Mouse (Mus musculus) cerebellum, adult 2 months (tissue): ENCODE measurements around the gene 1700025G04Rik. TPM values are rescaled to one million over a fixed set of nuclear protein-coding genes. Genes with fewer than 3 reads are reported as not detected.

Experiments
- DNase-seq, 2 experiments: peaks; one replicate each; pipeline ENCODE4 v3.0.0; 2021
- H3K27ac ChIP-seq: fragments of 200-500 bp; 2 replicates; pipeline ENCODE4 v1.5.1; 2012; ENCODE audit warnings: low read length, control low read depth, inconsistent platforms; ENCODE audit not compliant: insufficient read depth
- H3K27me3 ChIP-seq: fragments of 200-500 bp; 2 replicates; pipeline ENCODE4 v1.6.1; 2012; ENCODE audit warnings: inconsistent platforms, mild to moderate bottlenecking, low read length, moderate library complexity; ENCODE audit not compliant: control insufficient read depth, insufficient read depth
- H3K4me1 ChIP-seq: fragments of 200-500 bp; 2 replicates; pipeline ENCODE4 v1.6.1; 2011; ENCODE audit warnings: low read length; ENCODE audit not compliant: control insufficient read depth, insufficient read depth
- H3K4me3 ChIP-seq: fragments of 200-500 bp; replicated peaks from 2 replicates; pipeline ENCODE3; 2011; ENCODE audit warnings: mild to moderate bottlenecking, low read depth, low read length, control low read depth; ENCODE audit not compliant: insufficient read depth
- CTCF ChIP-seq: fragments of 200-500 bp; IDR thresholded peaks from 2 replicates; pipeline ENCODE4 v1.5.1; 2011; ENCODE audit warnings: low read depth, mild to moderate bottlenecking, control low read depth, low read length, moderate library complexity, borderline replicate concordance; ENCODE audit not compliant: insufficient read depth
- POLR2A ChIP-seq: fragments of 200-500 bp; IDR thresholded peaks from 2 replicates; pipeline ENCODE4 v1.6.1; 2011; ENCODE audit warnings: low read length, control low read depth, borderline replicate concordance; ENCODE audit not compliant: insufficient read depth
- WGBS: fragments of 180-500 bp; shearing (Covaris S2); methylation state at CpG from one replicate; pipeline ENCODE4 v1.1.7; 2018; 5-methylcytosine and 5-hydroxymethylcytosine counted together
- polyA plus RNA-seq: library from polyadenylated mRNA; depleted of rRNA; stranded (reverse); fragments of >200 nt; gene quantifications from 2 replicates; pipeline ENCODE4 v1.2.3, GENCODE M21; 2012

1700025G04Rik gene
- polyA plus RNA-seq, 1 experiment, result 27.9 TPM

DNA sequence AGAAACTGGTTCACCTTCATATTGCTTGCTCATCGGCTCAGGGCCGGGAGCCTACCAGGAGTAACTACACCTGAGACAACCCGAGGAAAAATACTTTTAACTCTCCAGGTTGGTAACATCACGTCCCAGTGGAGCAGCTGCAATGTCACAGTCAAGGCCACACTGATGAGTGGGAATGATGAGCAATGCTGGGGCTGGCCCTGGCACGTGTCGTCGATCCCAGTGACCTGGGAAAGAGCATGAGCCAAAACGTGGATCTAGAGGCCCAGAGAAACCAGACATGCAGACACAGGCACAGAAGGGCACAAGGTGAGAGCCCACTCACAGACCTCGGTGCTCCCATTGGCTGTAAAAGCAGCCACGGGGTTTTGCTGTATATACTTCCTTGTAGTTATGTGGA is 202.8 kb downstream of the 1700025G04Rik start:
- no peak overlapping the region for H3K27ac ChIP-seq
- no peak overlapping the region for H3K4me3 ChIP-seq
- peaks cover 22% of the 10 kb centered on the region for H3K4me1 ChIP-seq
- TF ChIP-seq CTCF, result no peak
- no peak for TF ChIP-seq POLR2A
- DNase-seq, result no peak
- H3K27me3 ChIP-seq, result no peaks in the 10 kb centered on the region
- 59% methylated on average over 10 of the region's 10 CpGs for WGBS

DNA sequence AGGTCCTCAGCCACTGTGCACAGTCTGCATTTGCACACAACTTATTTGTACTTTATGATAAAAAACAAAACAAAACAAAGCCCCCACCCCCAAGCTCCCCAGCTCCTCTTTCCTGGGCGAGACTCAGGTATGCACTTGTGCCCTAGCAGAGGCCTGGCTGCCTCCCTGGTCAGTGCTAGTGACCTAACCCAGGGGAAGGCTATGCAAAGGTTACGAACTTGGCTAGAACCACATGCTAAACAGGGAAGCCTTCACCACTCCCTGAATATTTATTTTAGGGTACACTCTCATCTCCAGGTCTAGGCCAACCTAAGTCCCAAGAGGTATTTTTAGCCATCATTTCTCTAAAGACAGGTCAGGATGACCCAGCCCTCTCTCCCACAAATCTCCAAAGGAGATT is 203.8 kb downstream of the 1700025G04Rik start:
- Histone ChIP-seq H3K4me1 (peaks cover 22% of the 10 kb centered on the region; the same call in 1 of the 2 replicates), H3K27ac (no peak overlapping the region), H3K27me3 (no peaks in the 10 kb centered on the region), H3K4me3 (no peak overlapping the region)
- WGBS, result 99% methylated on average over 2 of the region's 2 CpGs
- TF ChIP-seq POLR2A (no peak), CTCF (no peak)
- no peak for DNase-seq

DNA sequence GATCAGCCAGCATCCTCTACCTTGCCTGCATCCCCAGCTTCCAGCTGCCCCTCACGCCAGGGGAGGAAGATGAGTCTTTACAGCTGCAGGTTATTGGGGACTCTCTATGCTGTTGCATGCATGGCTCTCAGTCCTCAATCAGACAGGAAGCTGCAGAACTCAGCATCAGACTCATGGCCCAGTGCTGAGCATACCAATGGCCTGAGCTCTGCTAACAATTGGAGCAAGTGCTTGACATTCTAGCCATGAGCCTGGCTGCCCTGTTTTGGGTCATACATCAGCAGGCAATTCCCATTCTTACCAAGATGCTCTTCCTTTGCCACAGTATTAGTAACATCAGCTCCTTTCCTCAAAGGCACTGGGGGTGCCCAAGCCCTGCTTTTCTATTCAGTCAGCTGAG is 208.7 kb downstream of the 1700025G04Rik start:
- Histone ChIP-seq H3K27me3 (no peaks in the 10 kb centered on the region), H3K4me3 (no peak overlapping the region), H3K27ac (no peak overlapping the region), H3K4me1 (no peaks in the 10 kb centered on the region)
- TF ChIP-seq POLR2A (no peak), CTCF (no peak)
- whole genome bisulfite sequencing, result 86% methylated on average over 1 of the region's 1 CpGs
- DNase-seq, result no peak

DNA sequence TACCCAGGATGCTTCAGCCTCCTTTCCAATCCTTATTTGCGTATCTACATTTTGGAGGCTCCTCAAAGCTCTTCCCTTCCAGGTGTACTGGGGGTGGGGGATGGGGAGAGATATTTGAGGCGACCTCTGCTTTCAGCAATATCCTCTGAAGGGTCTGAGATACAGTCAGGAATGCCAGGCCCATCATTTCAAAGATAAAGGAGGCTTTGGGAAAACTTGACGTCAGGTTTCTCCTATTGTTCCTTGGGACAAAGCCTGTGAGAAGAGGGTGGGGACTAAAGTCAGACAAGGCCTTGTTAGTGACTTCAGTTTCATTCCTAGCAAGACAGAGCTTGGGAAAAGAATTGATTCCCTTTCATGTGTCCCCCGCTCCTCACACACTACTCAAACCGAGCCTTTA is 209.2 kb downstream of the 1700025G04Rik start:
- no peak for DNase-seq
- WGBS, result 78% methylated on average over 5 of the region's 5 CpGs
- Histone ChIP-seq H3K27me3 (no peaks in the 10 kb centered on the region), H3K4me1 (no peaks in the 10 kb centered on the region), H3K27ac (no peak overlapping the region), H3K4me3 (no peak overlapping the region)
- TF ChIP-seq CTCF (no peak), POLR2A (no peak)

DNA sequence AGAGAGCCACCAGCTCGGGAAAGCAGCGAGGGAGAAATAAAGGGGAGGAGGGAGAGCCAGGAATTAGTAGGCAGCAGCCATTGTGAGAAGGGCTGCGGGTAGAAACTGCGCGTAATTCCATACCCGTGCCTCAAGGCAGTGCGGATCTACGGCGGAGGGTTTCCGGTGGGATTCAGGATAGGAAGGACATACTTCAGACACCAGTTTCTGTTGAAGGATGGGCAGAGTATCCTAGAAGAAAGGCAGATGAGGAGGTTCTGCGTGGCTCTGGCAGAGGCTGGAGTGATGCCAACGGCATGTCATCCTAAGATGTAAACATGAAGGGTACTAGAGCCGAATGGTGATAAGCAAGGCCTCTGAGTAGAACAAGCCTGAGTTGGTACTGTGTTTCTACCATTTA is 210.0 kb downstream of the 1700025G04Rik start:
- no peak for DNase-seq
- Histone ChIP-seq H3K27ac (no peak overlapping the region), H3K4me1 (no peaks in the 10 kb centered on the region), H3K27me3 (no peaks in the 10 kb centered on the region), H3K4me3 (no peak overlapping the region)
- no peak for TF ChIP-seq CTCF
- TF ChIP-seq POLR2A, result no peak
- 63% methylated on average over 13 of the region's 13 CpGs for WGBS

DNA sequence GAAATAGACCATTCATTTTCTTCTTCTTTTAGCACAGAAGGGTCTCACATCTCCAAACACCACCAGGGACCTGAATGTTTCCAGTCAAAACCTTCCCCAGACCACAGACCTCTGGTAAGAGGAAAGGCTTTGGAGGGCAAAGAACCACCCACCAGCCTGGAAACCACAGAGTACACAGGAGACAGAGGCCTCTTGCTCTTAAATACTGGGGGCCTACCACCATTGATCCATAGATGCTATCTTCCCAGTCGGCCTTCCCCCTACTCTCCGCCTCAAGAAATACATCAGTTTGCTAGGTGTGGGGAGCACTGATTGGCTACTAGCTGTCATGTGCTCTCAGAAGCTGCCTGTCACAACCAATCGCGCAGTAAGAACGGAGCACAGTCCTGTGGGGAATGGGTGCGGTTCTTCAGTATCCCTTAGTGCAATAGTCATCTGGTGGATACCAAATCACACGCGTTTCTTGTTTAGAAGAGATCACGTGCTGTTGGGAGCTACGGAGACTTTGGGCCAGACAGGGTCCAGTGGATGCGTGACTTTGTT is 210.5 kb downstream of the 1700025G04Rik start:
- TF ChIP-seq CTCF (no peak), POLR2A (no peak)
- Histone ChIP-seq H3K4me1 (no peaks in the 10 kb centered on the region), H3K27ac (no peak overlapping the region), H3K27me3 (no peaks in the 10 kb centered on the region), H3K4me3 (no peak overlapping the region)
- WGBS, result 87% methylated on average over 11 of the region's 11 CpGs
- peak in 1 of 2 experiments; percentile 46 for DNase-seq

DNA sequence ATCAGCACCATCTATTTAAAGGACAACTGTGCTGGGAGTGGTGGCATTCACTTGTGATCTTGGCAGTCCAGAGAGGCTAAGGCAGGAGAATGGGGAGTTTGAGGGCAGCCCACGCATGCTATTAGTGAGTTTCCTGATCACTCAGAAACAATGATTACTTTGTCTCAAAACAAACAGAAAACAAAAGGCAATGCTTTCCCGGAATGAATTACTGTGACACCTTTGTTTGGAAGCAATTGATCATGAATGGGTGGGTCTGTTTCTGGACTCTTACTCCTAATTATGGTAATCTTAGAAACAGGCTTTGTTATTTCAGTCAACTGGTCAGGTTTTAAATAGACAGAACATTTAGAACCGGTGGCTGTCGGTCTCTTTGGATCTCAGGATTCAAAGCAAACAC is 211.5 kb downstream of the 1700025G04Rik start:
- Histone ChIP-seq H3K27me3 (no peaks in the 10 kb centered on the region), H3K27ac (no peak overlapping the region), H3K4me3 (no peak overlapping the region), H3K4me1 (no peaks in the 10 kb centered on the region)
- whole genome bisulfite sequencing, result 53% methylated on average over 4 of the region's 4 CpGs
- no peak for DNase-seq
- no peak for TF ChIP-seq POLR2A
- TF ChIP-seq CTCF, result no peak

DNA sequence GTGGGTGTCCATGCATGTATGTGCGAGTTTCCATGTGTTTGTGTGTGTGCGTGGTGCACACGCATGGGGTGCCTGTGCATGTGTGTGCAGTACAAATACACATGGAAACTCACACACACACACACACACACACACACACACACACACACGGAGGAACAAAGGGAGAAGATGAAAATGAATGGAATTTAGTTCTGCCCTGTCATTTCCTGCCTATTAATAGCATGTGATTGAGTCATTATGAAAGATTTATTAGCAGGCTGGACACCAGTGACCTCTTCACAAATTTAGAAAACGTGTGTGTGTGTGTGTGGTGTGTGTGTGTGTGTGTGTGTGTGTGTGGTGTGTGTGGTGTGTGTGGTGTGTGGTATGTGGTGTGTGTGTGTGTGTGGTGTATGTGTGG is 217.0 kb downstream of the 1700025G04Rik start:
- no peaks in the 10 kb centered on the region for H3K27me3 ChIP-seq
- no peak overlapping the region for H3K27ac ChIP-seq
- TF ChIP-seq POLR2A (no peak), CTCF (no peak)
- WGBS, result 81% methylated on average over 5 of the region's 5 CpGs
- H3K4me3 ChIP-seq, result no peak overlapping the region
- DNase-seq, result no peak
- H3K4me1 ChIP-seq, result no peaks in the 10 kb centered on the region

DNA sequence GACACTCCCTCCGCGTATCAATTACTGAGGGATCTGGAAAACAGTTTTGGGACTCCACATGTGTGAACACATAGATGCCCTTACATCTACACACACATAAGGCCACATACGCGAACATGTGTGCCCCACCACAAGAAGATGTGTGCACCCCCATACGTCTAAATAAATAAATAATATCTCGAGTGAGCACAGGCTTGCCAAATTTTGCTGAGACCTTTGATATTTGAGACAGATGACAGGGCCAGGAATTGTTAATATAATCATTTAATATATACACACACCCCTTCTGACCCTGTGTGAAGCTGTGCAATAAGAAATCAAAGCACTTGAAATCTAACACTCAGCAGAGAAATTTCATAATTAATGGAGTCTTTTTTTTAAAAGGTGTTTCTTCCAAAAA is 225.6 kb downstream of the 1700025G04Rik start:
- no peak for DNase-seq
- Histone ChIP-seq H3K27me3 (no peaks in the 10 kb centered on the region), H3K4me1 (peaks cover 5% of the 10 kb centered on the region), H3K27ac (no peak overlapping the region), H3K4me3 (no peak overlapping the region)
- 91% methylated on average over 6 of the region's 6 CpGs for WGBS
- TF ChIP-seq CTCF, result no peak
